Mouse (Mus musculus): ENCODE data around the gene Hist1h3d.
"Not testable (repeated sequence)": the region's sequence is repeated elsewhere in the genome, so short reads cannot be mapped to it uniquely, and the experiment has no call there.

The Hist1h3d gene

DNA sequence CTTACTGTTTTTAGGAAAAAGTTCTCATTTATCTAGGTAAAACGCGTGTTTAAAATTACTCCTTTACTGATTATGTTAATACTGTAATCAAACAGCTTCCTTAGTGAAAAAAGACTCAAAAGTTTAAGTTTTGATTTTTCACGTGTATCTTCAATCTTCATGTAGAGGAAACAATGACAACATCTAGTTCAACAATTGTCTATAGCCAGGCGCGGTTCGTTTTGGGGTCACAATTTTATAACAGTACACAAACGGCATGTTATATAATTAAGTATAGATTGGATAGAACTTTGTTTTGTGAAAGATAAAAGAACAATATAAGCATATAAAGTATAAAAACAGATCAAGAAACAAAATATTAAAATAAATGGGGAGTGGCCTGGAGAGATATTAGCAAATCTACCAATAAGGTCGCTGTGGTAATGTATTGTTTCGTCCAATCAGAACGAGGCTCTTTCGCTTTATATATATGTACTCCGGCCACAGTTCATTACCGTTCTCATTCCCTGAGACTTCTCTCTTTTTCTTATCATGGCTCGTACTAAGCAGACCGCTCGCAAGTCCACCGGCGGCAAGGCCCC is at the start of gene Hist1h3d:
Gene Hist1h3d, plus strand, starts transcription at position 493 of the 581 bp plus-strand sequence.
- CTCF ChIA-PET: no interaction called here

DNA sequence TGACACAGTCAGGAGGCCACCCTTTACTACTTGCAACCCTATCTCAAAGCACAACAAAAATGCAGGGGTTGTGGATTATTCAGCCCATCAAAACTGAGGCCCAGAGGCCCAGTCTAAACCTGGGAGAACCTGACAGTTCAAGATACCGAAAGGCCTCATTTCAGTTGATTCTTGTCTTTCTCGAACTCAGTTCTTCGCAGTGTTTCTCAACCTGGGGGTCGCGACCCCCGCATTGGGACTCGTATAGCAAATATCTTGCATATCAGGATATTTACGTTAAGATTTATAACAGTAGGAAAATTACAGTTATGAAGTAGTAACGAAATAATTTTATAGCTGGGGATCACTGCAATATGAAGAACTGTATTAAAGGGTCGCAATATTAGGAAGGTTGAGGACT is 49.7 kb upstream of the Hist1h3d start:
- CTCF ChIA-PET: interaction anchor here (0.6 kb wide), 1 partner anchor 20 kb away, joined by 4 read pairs; no protein-coding TSS in a partner anchor

DNA sequence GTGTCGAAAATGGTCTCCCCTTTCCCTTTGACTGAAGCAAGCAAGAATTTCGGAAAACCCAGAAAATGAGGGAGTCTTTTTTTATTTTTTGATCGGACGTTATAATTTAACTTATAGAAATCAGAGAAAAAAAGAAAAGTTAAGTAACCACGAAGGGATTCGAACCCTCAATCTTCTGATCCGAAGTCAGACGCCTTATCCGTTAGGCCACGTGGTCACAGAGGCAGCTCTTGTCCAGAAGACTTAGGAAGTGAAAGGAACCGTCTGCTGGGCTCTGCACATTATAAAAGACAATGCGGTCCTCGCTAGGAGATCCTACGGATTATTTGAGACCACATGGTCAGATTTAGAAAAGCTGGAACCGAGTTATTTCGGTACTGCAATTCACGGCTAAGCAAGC is 49.3 kb upstream of the Hist1h3d start:
- CTCF ChIA-PET: no interaction called here

DNA sequence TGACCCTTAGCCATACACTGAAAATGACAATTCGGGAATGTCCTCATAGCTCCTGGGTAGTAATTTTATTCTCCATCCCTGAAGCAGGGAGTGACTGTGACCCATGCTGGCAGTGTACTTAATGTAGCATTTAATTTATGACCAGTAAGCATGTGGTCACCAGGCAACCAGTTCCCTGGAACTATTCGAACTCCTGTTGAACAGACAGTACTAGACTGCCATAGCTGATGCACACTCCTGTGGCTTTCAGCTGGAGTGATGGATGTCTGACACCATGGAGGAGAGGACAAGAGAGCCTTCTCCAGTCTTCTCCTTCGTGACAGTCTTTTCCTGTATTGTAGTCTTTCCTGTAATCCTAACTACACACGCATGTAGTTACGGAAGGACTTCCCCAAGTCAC is 46.6 kb upstream of the Hist1h3d start:
- CTCF ChIA-PET: interaction anchor here (0.5 kb wide), 1 partner anchor 96 kb away, joined by 4 read pairs; no protein-coding TSS in a partner anchor

DNA sequence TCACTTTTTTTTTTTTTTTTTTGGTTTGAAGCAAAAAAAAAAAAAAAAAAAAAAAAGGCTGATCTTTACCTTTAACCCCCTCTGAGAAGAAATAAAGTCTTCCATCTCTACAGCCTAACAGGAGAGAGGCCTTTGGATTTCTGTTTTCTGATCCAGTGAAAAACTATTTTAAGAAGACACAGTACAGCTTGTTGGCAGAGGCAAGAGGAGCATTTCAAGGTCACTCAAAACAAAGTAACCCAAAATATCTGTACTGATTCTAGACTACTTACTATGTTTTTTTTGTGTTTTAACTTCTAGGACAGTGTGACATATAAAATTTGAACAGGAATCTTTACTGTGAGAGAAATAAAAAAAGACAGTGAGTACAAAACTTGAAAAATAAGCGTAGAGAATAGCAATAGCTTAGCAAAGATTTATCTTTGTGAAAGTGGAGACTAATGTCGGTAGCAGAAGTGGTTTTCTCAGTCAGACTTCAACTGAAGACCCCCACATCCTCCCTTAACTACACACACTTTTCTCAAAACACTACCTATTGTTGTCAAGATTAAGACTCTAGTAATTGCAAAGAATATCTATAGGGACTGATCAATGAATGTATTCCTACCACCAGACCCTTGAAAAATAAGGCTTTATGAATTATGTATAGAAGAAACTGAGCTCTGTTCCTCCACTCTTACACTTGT is 45.9 kb upstream of the Hist1h3d start:
- CTCF ChIA-PET: no interaction called here

DNA sequence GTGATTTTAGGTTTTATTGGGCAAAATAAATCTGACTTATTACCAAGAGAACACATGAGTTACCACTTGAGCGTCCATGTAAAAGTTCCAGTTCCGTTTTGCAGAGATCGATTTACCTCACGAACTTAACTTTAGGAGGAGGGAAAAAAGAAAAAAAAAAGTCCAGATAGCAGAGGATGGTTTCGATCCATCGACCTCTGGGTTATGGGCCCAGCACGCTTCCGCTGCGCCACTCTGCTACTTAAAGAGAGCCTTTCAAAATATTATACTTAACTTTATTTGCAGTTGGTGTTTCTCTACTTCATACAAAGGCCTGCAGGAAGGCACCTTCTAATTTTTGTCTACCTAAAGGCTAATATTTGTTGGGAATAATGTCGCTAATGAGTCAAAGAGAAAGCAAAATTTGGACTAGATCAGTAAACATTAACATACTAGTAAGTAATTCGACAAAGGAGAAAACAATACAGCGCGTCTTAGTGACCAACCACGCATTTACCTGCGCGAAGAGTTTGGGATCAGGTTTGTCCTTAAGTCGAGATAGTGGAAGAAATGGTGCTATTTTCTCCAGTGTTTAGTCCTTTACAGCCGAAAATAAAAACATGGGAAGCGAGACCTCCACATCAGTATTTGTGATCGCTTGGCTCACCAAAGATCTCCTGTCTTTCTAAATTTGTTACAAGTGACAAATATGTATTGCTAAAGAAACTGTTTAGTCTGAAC is 45.2 kb upstream of the Hist1h3d start:
- CTCF ChIA-PET: no interaction called here

DNA sequence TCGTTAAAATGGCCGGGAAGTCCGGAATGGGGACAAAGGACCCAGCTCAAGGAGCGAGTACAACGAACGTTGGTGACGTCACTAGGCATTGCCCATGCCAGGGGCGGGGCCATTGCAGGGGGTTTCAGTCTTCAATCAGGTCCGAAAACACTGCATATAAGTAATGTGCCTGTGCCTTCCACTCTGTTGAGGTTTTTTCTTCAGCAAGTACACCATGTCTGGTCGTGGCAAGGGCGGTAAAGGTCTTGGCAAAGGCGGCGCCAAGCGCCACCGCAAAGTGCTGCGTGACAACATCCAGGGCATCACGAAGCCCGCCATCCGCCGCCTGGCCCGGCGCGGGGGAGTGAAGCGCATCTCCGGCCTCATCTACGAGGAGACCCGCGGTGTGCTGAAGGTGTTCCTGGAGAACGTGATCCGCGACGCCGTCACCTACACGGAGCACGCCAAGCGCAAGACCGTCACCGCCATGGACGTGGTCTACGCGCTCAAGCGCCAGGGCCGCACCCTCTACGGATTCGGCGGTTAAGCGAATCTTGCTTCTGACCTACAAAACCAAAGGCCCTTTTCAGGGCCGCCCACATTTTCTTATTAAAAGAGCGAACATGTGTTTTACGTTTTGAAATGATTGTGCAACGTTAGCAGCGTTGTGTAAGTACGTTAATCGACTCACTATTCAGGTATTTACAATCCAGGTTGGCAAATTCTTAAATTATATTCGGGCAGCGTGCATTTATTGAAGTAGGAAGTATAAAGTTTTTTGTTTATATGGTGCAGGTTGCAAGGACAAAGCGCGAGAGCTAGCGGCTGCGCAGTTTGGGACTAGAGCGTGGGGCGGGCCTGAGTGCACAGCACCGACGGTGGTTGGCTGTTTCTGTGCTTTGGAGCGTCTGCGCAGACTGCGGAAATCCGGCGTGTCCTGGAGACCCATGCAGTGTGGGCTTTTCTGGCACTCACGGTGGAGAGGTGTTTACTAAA is 44.4 kb upstream of the Hist1h3d start, which contains the start of gene Hist1h4h:
Gene Hist1h4h, plus strand, starts transcription at position 150 of the 975 bp plus-strand sequence.
- CTCF ChIA-PET: no interaction called here

DNA sequence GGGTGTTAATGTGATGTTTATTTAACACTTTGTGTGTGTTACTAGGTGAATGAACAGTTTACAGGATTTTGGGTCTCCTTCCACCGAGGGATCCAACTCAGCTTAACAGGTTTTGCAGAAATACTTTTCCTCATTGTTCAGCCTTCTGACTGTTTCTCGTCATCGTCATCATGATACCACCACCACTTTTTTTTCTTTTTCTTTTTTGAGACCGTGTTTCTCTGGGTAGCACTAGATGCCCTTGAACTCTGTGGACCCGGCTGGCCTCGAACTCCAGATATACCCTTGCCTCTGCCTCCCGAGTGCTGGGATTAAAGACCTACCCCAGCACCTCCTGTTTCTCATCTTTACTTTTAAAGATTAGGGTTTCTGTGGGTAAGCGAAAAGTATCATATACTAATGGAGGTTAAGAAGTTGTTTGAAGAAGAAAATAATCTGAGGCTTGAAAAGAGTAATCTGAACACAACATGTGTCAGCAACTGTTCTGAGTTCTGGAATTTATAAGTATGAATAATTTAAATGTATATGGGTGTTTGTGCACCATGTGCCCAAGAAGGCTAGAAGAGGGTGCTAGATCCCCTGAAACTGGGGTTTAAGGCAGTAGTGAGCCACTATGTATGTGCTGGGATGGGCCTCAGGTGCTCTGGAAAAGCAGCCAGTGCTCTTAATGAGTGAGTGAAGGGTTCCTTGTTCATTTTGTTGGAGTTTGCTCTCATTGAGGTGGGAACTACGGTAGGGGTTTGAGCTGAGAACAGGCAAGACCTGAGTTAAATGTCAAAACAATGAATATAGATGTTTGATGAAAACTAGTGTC is 43.1 kb upstream of the Hist1h3d start:
- CTCF ChIA-PET: no interaction called here

DNA sequence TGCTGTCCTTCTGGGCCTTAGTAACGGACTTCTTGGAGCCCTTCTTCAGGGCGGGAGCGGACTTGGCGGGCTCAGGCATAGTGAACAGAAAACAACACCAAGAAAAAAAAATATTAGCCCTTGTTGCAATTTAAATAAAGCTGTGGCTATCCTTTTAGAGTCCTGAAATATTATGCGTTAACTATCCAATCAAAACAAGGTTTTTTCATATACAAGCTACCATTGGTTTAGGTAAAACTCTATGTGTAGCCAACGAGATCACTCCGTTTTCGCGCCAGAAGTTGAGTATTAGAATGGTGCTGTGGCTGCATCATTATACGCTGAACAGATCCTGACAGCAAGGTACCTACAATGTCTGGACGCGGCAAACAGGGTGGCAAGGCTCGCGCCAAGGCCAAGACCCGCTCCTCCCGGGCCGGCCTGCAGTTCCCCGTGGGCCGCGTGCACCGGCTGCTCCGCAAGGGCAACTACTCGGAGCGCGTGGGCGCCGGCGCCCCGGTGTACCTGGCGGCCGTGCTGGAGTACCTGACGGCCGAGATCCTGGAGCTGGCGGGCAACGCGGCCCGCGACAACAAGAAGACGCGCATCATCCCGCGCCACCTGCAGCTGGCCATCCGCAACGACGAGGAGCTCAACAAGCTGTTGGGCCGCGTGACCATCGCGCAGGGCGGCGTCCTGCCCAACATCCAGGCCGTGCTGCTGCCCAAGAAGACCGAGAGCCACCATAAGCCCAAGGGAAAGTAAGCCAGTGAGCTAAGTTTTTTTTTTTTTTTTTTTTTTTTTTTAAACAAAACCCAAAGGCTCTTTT is 41.8 kb upstream of the Hist1h3d start, which contains the start of gene Hist1h2af:
Gene Hist1h2af, plus strand, starts transcription at position 347 of the 808 bp plus-strand sequence.
- CTCF ChIA-PET: interaction anchor here (0.6 kb wide), 1 partner anchor 717 kb away, joined by 3 read pairs; no protein-coding TSS in a partner anchor

DNA sequence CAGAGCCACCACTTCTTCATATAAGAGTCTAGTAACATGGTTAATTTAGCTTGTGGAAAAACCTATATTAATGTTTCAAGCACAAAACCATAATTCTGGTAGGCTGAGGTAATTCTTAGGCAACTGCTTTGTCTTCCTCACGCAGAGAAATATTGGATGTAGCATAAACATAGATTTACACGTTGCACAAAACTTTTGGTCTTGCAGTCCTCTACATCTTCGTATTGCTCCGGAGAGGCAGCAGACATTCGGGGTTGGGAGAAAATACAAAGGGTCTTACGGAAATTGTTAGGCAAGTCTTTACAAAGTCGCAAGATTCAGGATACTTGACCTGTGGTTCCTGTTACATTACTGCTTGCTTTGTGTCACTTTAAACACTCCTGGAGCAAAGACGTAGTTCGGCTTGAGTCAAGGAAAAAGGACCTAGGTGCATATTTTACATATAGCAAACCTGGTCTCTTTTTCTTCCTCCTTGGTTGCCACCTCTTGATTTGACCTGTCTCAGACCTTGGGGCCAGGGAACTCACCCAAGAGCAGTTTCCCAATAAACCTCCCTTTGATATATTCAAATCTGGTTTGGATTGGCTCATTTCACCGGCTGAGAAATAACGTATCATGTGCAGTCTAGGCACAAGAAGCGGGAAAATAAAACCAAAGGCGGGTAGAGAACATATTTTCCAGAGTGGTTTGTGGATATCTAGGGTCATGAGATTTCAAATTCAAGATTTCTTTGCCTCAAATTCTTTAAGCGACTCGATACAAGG is 41.0 kb upstream of the Hist1h3d start:
- CTCF ChIA-PET: interaction anchor here (0.6 kb wide), 1 partner anchor 717 kb away, joined by 3 read pairs; no protein-coding TSS in a partner anchor

DNA sequence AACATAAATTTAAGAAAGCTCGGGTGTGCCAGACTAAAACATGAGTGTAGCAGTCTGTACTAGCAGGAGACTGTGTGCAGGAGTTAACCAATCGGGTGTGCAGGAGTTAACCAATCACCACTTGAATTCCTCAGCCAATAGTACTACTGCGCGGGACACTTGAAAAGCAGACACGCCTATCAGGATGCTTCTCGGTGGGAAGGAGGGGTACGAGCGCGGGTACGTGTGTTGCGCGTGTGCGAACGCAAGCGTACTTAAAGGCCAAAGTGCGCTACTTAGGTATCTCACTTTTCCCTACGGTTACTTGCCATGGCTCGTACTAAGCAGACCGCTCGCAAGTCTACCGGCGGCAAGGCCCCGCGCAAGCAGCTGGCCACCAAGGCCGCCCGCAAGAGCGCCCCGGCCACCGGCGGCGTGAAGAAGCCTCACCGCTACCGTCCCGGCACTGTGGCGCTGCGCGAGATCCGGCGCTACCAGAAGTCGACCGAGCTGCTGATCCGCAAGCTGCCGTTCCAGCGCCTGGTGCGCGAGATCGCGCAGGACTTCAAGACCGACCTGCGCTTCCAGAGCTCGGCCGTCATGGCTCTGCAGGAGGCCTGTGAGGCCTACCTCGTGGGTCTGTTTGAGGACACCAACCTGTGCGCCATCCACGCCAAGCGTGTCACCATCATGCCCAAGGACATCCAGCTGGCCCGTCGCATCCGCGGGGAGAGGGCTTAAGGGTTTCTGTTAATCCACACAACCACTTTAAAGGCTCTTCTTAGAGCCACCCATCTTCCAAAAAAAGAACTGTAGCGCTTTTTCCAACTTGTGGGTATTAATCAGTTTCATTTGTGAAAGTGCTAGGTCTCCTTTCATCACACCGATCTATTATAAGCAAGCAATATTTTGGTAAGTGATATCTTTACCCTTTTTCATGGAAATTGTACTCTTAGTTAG is 40.2 kb upstream of the Hist1h3d start, which contains the start of gene Hist1h3g:
Gene Hist1h3g, plus strand, starts transcription at position 286 of the 939 bp plus-strand sequence.
- CTCF ChIA-PET: not testable (repeated sequence)

DNA sequence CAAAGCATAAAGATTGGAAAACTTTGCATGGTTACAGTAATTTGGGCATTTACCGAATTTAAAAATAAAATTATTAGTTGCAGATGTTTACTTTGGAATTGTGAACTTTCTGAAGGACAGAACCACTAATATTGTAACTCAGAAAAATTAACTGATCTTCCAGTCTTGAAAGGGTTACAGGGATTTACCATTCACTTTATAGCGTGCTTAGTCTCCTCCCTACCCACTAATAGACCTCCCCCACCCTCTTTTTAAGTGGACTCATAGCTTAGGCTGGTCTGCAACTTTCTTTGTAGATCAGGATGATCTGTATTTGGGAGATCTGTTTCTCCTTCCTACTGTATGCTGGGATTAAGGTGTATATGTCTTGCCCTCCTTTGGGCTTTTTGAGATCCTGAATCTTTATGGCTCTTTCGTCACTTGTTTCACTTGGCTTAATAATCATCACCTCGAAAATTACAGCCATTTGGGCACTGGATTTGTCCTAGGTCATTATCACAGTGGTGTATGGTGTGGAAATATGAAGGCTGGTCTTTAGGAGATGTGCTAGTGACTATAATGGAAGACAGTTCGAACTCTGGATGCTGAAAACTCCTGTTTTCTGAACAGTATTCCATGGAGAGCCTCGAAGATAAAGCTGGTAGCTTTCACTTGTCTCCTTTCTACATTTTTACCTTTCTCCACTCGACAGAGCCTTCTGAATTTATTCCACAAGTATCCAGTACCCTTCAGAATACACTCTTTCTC is 39.3 kb upstream of the Hist1h3d start:
- CTCF ChIA-PET: interaction anchor here (0.7 to 1.8 kb wide), 2 partner anchors 10 to 17 kb away, joined by 4 read pairs; partner anchors contain the start of gene Hist1h1d

DNA sequence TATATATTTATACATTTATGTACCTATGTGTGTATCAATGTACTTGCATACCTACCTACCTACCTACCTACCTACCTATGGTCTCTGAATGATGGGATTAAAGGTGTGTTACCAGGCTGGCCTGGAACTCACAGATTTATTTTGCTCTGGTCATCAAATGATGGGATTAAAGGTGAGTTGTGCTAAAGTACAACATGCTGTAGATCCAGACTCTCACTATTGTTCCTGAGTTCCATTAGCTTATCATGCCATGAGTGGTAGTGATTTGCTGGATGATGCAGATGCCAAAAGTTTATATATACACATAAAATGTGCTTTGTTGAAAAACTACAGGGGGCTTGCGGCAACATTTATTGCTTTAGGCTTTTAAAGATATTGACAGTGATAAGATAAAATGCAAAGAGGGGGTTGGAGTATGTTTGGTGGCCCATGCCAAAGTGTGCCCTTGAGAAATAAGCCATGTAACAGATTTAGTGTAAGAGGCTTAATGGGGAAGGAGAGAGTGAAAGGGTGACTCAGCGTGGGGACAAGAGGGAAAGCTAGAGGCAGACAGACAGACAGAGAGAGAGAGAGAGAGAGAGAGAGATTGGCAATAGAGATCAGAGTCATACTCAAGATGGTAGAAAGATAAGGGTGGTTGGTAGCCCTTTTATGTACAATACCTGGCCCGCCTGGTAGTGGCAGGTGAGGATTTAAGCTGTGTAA is 38.4 kb upstream of the Hist1h3d start:
- CTCF ChIA-PET: interaction anchor here (0.7 to 1.8 kb wide), 2 partner anchors 9 to 16 kb away, joined by 4 read pairs; partner anchors contain the start of gene Hist1h1d

DNA sequence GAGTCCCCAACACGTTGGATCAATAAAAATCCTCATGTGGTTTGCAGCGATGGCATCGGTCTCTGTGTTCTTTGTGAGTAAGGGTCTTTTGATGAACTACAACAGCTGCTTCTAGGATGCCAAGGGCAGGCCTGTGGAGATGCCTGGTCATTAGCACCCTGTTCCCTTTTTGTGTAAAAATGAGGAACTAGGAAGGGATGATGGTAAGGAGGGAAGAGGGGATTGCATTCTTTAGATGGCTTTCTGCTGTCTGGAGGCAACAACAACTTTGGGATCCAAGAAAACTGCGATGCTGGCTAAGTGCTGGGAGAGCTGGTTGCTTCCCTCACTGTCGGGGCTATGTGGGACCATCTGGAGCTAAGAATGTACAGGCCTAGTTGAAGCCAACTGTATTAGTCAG is 37.3 kb upstream of the Hist1h3d start:
- CTCF ChIA-PET: interaction anchor here (1.8 kb wide), 1 partner anchor 15 kb away, joined by 4 read pairs; the partner anchor contains the start of gene Hist1h1d

DNA sequence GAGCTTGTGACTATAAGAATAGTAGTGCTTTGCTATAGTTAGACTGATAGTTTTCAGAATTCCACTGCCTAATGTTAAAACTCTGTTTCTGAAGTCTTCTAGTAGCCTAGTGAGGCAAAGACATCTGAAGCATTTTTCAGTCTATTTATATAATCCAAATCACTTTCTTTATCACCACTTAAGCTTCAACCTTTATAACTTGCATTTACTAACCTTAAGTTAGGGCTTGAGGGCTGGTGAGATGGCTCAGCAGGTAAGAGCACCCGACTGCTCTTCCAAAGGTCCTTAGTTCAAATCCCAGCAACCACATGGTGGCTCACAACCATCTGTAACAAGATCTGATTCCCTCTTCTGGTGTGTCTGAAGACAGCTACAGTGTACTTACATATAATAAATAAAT is 35.7 kb upstream of the Hist1h3d start:
- CTCF ChIA-PET: interaction anchor here (0.8 kb wide), 1 partner anchor 103 kb away, joined by 3 read pairs; no protein-coding TSS in a partner anchor

DNA sequence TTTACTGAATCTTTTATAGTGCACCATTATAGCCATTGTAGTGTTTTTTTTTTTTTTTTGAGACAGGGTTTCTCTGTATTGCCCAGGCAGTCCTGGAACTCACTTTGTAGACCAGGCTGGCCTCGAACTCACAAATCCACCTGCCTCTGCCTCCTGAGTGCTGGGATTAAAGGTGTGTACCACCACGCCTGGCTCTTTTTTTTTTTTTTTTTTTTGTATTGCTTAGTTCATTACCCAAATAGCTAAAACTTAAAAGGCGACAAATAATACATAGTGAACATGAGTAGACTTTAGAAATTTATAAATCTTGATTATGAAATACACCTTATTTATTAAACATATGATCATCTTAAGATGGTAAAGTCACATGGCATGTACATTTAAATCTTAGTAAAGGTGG is 34.1 kb upstream of the Hist1h3d start:
- CTCF ChIA-PET: interaction anchor here (0.6 to 0.7 kb wide), 2 partner anchors 24 to 109 kb away, joined by 3 to 5 read pairs; no protein-coding TSS in a partner anchor
